Mouse (Mus musculus): ENCODE measurements at regions not wholly inside any gene's neighbourhood (a gene's known extent, or its start where the extent isn't known, plus 50 kb on each side); places are given as distances from the start of the nearest gene placed in this dataset.
A peak's percentile ranks its signal among the peaks of the same experiment; 100 is the strongest.

- no peak overlapping the region for H3K27ac ChIP-seq
- no peak overlapping the region for H3K4me3 ChIP-seq
- no peak for TF ChIP-seq CTCF (conservative IDR thresholded peaks at IDR 0.05)
- no peak for DNase-seq (ENCODE audit: low spot score in 2 of 2)
These were observed 64.8 kb upstream of the Sstr4 start for GRCm38 (mm10) chr2:148330368-148330767.

- Histone ChIP-seq H3K27ac (0 out of 2 replicates have a peak overlapping the region, but pooled peaks have one; percentile 16), H3K4me3 (no peak overlapping the region)
- TF ChIP-seq CTCF (conservative IDR thresholded peaks at IDR 0.05) = no peak
- no peak for DNase-seq (ENCODE audit: low spot score in 2 of 2)
These were observed 60.6 kb upstream of the Sstr4 start for GRCm38 (mm10) chr2:148334555-148334954.

- peak overlapping the region; percentile 74 for H3K27ac ChIP-seq
- H3K4me3 ChIP-seq = no peak overlapping the region
- no peak for DNase-seq (ENCODE audit: low spot score in 2 of 2)
- no peak for TF ChIP-seq CTCF (conservative IDR thresholded peaks at IDR 0.05)
These were observed 58.5 kb upstream of the Sstr4 start for GRCm38 (mm10) chr2:148336626-148337025.

GRCm38 (mm10) chr2:148338308-148338768, 56.8 kb upstream of the Sstr4 start:
- peak overlapping the region; percentile 74 for H3K27ac ChIP-seq
- TF ChIP-seq CTCF (conservative IDR thresholded peaks at IDR 0.05) = no peak
- DNase-seq (ENCODE audit: low spot score in 2 of 2) = no peak
- no peak overlapping the region for H3K4me3 ChIP-seq

- peak overlapping the region; percentile 74 for H3K27ac ChIP-seq
- H3K4me3 ChIP-seq = no peak overlapping the region
- DNase-seq (ENCODE audit: low spot score in 2 of 2) = peak in 1 of 2 experiments; percentile 69
- no peak for TF ChIP-seq CTCF (conservative IDR thresholded peaks at IDR 0.05)
These were observed 56.2 kb upstream of the Sstr4 start for GRCm38 (mm10) chr2:148338894-148339293.

- TF ChIP-seq CTCF (conservative IDR thresholded peaks at IDR 0.05) = no peak
These were observed 51.0 kb upstream of the Sstr4 start for GRCm38 (mm10) chr2:148344193-148344592.

More at GRCm38 (mm10) chr2:148344193-148344592, 51.0 kb upstream of the Sstr4 start:
- Histone ChIP-seq H3K27ac (0 out of 2 replicates have a peak overlapping the region, but pooled peaks have one; percentile 5), H3K4me3 (no peak overlapping the region)
- no peak for DNase-seq (ENCODE audit: low spot score in 2 of 2)
